Mouse (Mus musculus) cerebellum, adult 8-10 months (tissue): Measurements from ENCODE around the gene Tapt1.
A peak's percentile ranks its signal among the peaks of the same experiment; 100 is the strongest.
"Not testable (repeated sequence)": the region's sequence is repeated elsewhere in the genome, so short reads cannot be mapped to it uniquely, and the experiment has no call there.

Source experiments
- DNase-seq: peaks from one replicate; pipeline ENCODE4 v3.0.0; 2022

The Tapt1 gene

DNA sequence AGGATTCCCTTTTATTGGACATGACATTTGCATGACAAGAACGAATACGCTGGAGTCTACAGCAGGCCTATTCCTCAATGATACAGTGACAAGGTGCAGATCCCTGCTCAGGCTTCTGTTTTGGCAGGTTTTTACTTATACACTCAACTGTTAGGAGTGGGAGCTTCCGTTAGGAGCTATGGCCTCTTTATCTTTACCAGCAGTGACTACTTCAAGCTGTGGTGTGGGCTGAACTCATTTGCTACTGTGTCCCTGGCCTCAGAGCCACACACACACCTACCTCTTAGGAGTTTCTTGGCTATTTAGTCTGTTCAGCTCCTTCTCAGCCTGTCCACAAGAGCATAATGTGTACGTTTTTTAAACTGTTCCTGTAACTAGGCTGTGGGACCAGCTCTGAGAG is 30.3 kb downstream of the Tapt1 start:
- no peak for DNase-seq

DNA sequence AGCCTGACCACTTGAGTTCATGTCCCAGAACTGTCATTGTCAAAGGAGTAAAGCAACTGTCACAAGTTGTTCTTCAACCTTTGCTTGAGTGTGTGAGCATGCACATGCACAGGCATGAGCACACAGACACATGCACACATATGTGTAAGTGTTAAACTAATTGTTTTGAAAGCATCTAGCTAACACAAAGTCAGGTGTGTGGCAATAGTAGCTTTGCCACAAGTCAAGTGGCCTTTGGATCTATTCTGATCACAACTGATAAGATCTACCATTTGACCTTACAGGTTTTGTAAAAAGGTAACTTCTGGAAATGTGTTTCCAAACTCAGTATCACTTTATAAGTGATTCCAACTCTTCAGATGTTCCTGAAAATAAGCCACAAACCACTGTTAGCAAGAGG is 39.1 kb downstream of the Tapt1 start:
- no peak for DNase-seq

DNA sequence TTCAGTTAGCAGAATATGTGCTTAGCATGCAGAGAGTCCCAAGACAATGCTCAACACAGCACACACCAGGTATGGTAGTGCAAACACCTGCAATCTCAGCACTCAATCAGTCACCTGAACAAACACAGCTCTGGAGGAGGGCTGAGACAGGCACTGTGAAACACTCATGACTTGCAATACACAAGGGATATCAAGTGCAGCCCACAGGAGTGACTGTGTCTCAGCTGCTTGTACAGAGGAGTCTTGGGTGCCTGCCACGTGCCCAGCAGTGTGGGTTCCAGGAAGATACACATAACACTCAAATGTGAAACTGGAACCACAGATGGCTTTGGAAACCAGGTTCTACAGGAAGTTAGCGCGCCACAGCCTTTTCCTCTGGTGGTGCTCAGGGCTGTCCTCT is 44.8 kb downstream of the Tapt1 start:
- DNase-seq = no peak

DNA sequence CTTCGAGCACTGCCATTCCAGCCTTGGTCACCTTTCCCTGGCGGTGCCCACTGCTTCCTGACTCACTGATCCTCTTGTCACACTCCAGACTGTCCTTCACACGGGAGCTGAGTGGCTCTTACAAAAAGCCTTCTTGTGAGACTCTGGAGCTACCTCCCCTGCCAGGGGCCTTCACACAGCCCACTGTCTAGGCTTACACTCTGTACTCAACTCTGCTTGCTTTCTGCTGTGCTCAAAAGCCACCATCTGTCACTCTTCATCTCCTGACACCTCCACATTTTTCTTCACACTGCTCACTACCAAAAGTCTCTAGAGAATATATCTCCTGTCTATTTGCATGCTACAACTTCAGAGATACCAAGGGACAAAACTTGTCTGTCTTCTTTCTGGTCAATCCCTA is 46.0 kb downstream of the Tapt1 start:
- no peak for DNase-seq

DNA sequence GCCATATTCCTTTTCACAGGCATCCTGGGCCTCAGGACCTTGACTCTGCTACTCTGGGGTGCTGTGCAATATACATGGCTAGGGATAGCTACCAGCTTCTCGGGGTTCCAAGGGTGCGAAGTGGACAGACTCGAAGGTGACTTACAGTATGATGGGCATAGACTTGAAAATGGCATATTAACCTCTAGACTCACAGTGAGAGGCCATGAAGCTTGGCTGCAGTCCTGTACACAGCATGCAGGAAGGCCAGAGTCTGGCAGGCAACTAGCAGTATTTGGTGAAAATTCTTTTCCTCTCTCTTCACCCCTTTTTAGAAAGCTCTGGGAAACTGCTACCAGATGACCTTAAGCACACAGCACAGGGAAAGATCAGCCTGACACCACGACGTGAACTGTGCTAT is 52.4 kb downstream of the Tapt1 start:
- DNase-seq = peak; percentile 73

DNA sequence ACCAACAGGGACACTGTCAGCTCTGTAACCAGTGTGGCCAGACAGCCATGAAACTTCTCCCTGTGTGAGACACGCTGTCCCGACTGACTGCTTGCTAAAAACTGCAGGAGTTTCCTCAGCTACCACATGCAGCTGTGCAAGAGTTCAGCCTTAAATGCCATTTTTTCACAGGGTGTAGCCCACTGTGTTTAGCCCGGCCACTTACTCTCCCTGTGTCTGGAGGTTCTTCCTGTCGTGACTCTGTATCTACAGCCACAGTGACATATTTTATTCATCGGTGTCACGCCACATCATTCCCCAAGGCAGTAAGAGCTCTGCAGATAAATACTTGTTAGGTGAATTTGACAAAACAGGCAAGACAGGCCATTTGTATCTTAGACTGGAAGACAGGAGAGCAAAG is 59.6 kb downstream of the Tapt1 start:
- DNase-seq = no peak

DNA sequence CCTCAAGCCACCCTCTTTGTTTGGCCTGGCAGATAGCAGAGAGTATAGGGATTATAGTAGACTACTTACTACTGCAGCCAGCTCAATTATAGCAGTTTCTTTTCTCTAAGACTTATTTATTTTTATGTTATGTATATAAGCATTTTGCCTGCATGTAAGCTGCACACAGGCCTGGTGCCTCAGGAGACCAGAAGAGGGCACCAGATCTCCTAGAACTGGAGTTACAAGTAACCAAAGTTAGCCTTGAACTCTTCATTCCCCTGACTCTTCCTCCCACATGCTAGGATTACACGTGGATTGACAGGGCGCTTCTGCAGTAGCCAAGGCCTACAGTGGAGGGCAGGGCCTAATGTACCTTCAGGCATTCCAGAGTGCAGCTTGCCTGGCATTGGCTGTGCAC is 60.6 kb downstream of the Tapt1 start:
- DNase-seq = no peak

DNA sequence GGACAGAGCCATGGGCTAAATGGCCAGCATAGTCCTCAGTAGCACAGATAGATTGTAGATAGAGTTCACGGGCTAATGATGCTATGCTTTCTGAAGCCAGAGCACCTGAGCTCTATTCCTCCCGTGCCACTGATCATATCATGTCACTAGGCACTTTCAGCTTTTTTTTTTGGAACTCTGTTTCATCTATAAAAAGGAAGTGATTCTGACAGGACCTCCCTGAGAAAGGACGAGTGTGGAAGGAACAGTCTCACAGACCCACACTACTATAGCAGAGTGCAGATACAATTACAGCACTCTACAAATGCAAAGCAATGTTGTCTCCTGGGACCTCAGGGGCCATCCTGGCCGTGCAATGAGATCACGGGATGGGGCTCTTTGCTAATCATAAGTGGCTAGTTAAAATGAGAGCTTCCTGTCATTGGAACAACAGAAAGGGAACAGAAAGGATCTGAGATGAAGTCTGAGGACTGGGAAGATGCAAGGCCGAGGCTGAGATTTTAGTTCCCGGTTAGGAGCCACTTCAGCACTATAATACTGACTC is 62.1 kb downstream of the Tapt1 start:
- no peak for DNase-seq

DNA sequence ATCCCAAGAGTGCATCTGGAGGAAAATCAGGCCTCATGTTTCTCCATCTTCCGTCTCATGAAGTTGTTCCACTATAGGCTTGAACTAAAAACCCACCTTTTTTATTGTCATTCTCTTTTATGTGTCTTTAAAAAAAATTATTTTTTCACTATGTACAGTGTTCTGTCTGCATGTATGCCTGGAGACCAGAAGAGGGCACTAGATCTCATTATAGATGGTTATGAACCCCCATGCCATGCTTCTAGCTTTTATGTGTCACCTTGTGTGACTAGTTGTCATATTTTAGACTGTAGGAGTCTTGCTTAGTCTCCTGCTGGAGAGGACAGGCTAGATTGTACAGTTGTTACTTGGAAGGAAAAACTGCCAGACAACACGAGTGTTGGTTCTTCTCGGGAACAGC is 63.1 kb downstream of the Tapt1 start:
- no peak for DNase-seq

DNA sequence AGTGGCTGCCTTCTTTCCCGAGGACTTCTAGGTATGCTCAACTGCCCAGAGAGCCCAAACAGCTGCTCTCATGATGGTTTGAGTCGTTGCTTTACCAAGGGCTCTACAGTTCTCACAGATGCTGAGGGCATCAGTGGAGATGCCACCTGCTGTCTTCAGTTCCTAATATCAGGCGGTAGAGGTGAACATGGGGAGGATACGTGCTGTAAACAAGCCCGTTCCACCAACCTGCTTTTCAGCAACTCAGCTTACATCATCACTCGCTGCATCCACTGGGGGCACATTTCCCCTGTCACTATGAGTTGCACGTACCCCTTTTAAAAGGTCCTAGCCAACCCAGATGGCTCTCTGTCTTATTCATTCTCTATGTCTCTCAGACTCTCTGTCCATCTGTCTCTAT is 63.6 kb downstream of the Tapt1 start:
- DNase-seq = no peak

DNA sequence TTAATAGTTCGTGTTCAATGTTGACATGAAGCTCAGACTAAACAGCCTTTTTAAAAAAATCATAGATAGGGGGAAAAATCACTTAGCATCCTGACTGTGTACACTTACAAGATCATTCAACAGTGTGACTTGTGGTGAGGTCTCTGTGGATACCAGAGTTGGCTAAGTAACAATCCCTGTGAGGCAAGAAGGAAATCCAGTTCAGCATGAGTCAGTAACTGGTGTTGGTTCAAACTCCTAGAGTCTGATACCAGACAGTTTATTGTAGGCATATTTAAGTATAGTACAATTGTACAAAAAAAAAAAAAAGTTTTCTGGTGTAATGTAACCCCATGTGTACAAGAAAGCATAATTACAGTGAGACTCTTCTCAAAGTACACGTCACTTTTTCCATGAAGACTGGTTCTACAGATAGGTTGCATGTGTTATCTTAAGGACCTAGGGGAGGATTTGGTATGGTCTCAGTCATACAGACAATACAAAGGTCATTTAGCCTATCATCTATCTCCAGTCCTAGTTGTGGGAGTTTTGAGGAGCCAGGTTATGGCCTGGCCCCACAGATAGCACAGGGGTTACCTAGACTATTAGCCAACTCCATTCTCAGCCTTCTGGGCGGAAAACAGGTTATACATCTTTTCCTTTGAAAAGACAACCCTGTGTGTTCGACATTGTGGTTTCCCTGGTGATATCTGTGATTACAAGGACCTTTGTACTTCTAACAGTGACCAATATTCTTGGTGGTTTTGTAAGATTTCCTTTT is 66.6 kb downstream of the Tapt1 start:
- peak; percentile 8 for DNase-seq

DNA sequence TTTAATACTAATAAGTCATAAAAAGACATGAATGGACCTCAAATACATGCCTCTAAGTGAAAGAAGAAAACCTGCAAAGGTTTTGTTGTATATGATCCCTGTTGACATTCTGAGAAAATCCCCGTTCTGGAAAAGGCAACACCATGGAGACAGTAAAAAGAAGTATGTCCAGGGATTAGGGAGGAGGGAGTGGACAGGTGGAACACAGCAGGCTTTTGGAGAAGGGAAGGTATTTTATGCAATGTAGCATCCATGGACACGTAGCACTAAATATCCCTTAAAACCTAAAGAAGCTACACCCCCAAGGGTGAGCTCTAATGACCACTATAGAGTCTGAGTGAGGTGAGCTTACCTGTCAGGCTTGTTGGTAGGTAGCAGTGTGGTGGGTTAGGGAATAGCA is 67.2 kb downstream of the Tapt1 start:
- DNase-seq = peak; percentile 30

DNA sequence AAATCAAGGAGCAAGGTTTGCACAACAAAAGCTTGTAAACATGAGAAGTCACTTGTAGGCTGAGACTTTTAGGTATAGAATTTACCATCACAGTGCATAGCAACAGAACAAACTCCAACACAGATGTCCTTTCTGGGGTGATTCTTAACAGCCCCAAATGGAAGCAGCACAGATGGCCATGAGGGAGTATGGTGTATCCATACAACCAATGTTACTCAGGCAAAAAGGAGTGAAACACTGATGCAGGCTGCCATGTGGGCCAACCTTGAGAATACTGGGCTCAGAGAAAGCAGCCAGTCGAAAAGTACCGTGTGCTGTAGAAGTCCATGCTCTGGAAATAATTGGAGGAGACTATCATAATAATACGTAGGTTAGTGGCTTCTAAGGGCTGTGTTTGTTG is 68.0 kb downstream of the Tapt1 start:
- DNase-seq = no peak

DNA sequence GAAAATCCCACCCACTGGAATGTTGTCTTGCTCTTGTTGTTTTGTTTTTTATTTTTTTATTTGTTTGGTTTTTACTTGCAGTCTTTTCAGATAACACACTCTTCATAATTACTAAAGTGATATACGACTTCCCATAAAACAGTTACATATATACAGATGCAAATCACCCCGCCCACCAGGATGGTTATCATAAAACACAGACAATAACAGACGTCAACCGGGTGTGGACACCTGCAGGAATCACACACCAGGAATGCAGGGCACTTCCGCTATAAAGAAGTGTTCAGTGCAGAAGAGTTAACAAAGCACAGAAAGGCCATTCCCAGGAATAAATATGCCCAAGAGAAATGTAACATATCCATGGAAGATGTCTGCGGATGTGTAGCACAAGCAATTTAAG is 68.7 kb downstream of the Tapt1 start:
- DNase-seq = no peak

DNA sequence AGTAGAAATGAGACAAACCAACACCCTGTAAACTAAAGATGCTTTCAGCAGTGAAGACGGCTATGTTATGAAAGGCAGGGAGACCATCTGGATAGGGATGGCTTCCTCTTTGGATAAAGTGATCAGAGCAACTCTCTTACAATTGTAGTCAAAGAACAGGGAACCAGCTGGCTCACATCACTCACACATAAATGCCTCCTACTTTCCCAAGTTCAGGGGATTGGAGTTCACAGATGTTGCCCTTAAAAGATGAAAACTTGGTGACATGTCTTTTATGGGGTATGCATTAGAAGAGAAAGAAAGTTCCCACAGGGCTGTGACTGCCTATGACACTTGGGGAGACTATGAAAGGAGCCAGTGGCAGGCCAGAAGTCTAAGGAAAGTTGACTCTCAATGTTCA is 73.4 kb downstream of the Tapt1 start:
- DNase-seq = no peak

DNA sequence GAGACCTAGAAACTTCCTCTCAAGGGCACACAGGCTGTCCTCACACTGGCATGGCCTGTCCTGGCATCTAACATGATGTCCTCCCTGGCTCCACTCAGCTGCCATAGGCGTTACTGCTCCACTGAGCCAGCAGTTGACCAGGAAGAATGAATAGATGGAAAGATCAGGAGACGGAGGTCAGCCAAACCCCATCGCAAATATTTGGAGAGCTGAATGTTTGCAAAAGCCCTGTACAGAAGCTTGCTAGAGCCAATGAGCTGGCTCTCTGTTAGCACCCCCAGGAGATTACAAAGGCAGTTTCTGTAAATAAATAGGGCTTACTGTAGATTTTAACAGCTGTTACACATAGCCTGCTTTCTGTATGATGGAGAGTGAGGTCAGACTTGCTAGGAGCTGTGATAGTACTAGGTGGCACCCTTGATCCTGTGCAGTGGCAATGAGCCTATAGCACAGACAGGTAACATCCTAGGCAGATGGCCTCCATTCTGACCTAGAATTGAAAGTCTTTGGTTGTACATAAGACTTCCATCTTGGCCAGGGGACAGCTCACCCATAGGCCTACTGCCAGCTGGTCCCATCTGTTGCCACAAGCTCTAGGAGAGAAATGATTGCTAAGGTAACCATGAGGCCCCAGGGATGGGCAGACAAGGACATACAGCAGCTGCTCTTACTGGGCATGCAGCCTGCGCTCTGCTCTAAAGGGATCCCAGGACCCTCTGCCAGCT is 74.9 kb downstream of the Tapt1 start:
- DNase-seq = peak; percentile 97

DNA sequence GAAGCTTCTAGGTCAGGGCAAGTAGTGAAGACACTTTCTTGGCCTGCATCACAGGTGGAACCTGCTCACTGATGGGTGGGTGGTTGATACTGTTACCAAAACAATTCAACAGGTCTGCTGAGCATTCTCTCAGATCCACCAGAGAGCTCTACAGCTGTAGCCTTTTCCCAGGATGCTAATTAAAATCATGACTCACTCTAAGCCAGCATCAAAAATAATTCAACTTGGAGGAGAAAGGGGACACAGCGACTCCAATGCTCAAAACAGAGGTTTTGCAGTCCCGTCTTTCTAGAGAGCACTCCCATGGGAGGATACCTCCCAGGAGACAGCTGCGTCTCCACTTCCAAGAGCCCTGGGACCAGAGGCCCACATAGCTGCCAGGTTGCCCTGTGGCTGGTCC is 78.7 kb downstream of the Tapt1 start:
- no peak for DNase-seq

DNA sequence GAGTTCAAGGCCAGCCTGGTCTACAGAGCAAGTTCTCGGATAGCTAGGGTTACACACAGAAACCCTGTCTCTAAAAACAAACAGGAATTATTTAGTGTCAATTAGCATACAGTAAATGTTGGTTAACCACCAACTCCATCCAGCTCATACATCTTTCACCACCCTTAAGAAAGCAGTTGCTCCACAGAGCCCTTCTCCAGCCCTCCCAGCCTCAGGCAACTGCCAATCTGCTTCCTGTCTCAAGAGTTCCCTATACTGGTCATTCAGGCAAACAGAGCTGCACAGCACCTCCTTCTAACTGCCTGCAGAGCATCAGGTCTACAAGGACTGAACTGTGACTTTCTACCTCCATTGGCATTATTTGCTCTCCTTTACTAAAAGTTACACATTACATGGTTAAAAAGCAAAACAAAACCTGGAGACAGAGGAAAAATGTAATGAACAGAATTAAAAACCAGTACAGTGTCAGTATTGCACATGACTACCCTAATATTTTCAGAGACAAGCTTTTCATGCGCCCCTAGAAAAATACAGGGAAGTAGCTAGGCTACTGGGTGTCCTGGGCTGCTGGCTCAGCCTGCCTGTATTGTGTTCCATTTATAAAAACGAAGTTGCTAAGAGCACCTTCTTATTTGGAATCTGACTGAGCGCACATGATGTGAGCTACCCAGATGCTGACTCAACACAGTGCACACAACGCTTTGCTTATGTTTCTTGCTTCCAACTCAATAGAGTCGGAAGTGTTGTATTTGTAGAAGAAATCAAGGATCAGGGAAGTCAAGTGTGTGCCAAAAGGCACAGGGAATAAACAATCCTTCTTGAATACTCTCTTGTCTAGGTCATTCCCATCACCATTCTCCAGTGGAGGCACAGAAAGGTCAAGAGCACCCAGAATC is 79.7 kb downstream of the Tapt1 start:
- DNase-seq = no peak

DNA sequence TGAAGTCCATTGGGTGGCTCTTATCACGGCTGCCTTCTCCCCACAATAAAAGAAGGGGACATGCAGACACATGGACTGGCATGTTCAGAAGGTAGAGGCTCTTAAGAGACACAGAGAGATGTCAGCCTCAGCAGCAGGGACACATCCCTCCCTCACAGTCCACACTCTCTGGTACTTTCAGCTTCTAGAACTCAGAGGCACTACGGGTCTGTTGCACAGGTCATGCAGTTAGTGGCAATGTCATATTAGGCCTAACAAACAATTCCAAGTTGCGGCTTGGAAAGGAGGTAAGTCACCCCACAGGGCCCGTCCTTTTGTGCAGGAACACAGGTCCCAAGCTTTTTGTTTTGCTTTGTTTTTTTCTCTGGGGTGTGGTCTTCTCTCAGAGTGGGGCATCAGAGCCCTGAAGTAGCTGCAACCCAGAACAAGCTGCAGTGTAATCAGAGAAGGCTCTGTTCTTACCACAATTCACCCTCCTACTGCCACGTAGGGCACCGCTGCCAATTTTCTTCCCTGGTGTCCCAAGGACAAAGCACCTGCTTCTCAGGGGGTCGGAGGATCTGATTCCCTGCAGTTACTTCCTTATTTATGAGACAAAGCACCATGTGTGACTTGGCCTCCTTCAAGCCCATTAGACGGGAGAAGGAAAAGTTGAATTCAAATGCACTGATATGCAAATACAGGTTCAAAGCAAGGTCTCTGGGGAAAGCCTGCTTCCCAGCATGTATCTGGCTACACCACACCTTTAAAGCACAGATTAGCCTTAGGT is 82.8 kb downstream of the Tapt1 start:
- DNase-seq = no peak

DNA sequence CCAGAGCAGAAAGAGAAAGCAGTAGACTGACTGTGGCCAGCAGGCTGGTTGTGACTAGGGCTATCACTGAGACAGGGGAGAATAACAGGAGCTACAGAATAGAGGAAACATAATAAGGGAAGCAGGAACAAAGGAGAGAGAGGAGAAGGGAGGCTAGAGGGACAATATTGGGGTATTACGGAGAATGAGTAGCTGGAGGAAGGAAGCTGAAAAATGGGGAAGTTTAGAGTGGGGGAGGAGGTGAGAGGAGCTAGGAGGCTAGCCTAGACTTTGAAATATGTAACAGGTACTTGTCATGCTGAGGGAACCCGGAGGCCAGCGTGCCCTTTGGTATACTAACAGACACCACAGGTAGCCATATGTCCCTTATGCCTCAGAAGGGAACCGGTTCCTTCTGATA is 98.9 kb downstream of the Tapt1 start:
- no peak for DNase-seq

DNA sequence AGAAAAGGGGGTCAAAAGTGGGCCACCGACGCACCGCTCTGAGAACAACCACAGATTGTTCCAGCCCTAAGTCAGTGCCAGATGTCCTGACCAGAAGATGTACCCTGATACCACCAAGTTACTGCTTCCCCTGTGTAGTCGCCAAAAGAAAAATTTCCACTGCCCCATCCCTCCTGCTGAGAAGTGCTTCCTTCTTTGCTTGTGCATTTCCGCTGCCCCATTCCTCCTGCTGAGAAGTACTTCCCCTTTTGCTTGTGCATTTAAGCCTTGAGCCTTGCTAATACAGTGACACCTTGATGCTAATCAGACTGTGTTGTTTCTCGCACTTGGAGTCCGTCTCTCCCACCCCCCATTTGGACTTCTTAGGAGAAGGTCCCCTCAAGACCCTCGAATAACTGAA is 99.9 kb downstream of the Tapt1 start:
- not testable (repeated sequence) for DNase-seq
